Mouse (Mus musculus) cerebellum, postnatal 10 days (tissue): ENCODE results near the gene Sh3glb2.

Experiments used
- DNase-seq, 2 experiments: peaks; one replicate each; pipeline ENCODE4 v3.0.0; 2021; ENCODE audit warnings: mixed read lengths in 2 of 2

Gene Sh3glb2

DNA sequence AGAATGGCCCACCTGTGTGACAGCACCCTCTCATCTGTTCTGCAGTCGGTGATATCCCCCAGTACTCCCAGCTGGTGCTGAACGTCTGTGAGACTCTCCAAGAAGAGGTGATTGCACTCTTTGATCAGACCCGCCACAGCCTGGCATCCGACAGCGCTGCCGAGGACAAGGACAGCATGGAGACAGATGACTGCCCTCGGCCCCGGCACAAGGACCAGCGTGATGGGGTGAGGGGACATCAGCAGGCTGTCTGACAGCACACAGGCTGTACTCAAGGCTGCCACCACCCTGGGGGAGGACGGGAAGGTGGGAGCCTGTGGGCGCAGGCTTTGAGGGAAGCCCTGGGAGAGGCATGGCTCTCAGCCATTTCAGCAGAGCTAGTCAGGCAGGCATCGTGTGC lies 22.0 kb downstream of the Sh3glb2 start:
- DNase-seq, result no peak

DNA sequence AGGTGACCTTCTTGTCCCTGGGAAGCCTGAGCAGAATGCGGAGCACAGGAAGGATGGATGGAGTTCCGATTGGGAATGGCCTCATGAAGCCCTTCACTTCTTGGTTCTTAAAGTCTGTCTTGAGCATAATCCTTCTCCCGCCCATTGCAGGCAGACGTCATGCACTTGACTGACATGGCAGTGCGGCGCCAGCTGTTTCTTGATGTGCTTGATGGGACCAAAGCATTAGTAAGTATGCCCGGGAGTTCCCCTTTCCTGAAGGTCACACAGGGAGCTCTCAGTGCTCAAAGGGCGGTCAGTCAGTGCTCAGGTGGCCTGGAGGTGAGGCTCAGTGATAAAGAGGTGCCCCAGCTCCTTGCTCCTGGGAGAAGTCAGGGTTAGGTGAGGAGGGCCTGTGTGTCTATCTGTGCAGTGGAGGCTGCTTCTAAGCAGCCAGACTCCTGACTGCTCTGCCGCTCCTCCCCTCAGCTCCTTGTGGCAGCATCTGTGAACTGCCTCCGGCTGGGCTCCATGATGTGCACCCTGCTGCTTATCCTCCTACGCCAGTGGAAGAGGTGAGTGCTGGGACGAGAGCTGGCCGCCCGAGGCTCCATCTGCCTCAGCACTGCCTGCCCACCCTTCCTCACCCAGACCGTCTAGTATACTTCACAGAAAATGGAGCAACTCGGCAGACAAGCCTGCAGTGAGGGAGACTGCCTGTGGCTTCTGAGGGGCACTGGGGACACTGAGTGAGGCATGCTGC lies 22.8 kb downstream of the Sh3glb2 start:
- DNase-seq, result peak in 1 of 2 experiments; percentile 34

GRCm38 (mm10) chr2:30335324-30335723 lies 23.8 kb downstream of the Sh3glb2 start:
- no peak for DNase-seq

GRCm38 (mm10) chr2:30328791-30329190 lies 30.3 kb downstream of the Sh3glb2 start:
- no peak for DNase-seq

GRCm38 (mm10) chr2:30327276-30327675 lies 31.9 kb downstream of the Sh3glb2 start:
- peak in 1 of 2 experiments; percentile 31 for DNase-seq

GRCm38 (mm10) chr2:30325296-30325695 lies 33.8 kb downstream of the Sh3glb2 start:
- no peak for DNase-seq

GRCm38 (mm10) chr2:30323111-30323510 lies 36.0 kb downstream of the Sh3glb2 start:
- DNase-seq, result no peak

DNA sequence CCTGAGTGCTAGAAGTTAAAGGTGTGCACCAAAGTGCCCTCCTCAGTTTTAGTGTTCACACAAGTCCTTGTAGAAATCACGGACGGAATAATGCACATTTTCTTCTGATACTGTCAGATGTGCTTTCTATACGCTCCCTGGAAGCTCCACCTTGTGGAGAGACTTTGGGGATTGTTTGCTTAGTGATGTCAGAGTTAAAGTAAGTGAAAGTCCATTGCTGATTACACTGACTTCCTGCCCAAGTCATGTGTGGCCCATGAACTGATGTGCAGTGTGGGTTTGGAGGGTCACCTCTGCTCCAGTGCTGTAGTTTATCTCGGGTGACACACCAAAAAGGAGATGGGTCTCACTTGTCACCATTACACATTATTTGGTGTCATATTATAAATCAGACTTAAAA lies 39.9 kb downstream of the Sh3glb2 start:
- no peak for DNase-seq

DNA sequence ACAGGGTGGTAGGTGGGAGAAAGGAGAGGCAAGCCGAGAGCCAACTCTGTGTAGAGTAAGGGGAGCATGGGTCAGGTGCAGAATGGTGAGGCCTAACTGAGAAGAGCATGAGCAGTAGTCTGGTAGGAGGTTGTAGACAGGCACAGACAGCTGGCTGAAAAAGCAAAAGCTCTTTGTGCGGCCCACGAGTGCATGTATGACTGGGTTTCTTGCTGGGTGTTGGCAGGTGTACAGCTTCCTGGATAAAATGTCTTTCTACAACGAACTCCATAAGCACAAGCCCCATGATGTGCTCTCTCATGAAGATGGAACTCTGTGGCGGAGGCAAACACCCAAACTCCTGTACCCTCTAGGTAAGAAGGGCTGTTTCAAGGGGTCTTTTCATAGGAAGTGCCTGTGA lies 42.2 kb downstream of the Sh3glb2 start:
- no peak for DNase-seq

DNA sequence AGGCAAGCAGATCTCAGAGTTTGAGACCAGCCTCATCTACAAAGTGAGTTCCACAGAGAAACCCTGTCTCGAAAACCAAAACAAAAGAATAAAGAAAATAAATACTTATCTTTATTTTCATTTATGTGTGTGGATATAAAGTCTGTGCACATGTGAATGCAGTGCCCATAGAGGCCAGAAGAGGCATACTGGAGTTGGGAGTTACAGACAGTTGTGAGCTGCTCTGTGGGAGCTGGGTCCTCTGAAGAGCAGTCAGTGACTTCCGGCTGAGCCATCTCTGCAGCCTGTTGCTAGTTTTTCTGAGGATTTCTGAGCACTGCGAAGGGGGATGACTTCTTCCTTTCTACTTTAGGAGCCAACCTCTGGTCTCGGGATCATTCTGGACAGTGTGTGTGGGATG lies 43.0 kb downstream of the Sh3glb2 start:
- DNase-seq, result no peak

- DNase-seq, result no peak
Observed at GRCm38 (mm10) chr2:30311481-30311880, 47.7 kb downstream of the Sh3glb2 start.

- DNase-seq, result no peak
Observed at GRCm38 (mm10) chr2:30309351-30309750, 49.8 kb downstream of the Sh3glb2 start.

- no peak for DNase-seq
Observed at GRCm38 (mm10) chr2:30306087-30306486, 53.0 kb downstream of the Sh3glb2 start.

- no peak for DNase-seq
Observed at GRCm38 (mm10) chr2:30299966-30300365, 59.2 kb downstream of the Sh3glb2 start.

DNA sequence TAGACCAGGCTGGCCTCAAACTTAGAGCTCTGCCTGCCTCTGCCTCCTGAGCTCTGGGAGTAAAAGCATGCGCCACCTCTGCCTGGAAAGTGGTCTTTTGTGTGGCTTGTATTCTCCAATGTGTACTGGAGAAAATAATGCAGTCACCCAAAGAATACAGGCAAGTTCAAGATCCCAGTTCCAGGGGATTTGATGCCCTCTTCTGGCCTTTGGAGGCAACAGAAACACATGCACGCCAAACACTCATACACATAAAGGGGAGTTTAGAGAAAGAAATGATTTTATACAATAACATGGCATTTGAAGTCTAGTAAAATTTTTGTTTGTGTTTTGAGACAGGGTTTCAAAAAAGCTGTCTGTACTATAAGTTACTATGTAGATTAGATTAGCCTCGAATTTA lies 59.6 kb downstream of the Sh3glb2 start:
- DNase-seq, result peak in 1 of 2 experiments; percentile 16
